Mouse (Mus musculus) right cerebral cortex, postnatal 25 days (tissue): ENCODE results near the gene Limch1.

Source experiments
- DNase-seq: peaks from one replicate; pipeline ENCODE4 v3.0.0; 2022

Limch1 gene

DNA sequence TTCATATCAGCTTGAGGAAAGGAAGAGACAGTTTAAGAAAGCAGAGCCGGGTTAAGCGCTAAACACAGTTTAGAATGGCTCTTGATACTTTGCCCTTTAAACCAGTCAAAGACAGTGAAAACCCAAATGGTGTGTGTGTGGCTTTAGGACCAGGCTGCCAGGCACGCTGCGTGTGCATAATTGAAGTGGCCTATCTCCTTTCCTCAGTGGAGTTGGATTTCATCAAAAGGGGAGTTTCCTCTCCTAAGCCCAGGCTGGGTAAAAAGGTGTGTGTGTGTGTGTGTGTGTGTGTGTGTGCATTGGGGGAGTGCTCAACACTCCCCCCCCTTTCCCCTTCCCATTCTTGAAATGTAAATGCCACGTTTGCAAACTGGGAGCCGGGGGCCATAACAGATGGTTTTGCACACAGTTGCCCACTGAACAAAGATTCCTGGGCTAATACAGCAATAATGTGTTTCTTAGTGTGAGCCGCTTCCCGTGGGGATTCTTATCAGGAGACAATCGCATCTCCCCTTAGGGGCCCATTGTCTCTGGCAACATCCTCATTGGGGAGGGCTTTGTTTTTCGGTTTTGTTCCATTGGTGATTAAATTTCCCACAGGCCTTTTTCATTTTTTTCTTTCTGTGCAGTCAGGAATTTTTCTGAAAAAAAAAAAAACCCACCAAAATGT lies 2.3 kb downstream of the Limch1 start:
- no peak for DNase-seq

DNA sequence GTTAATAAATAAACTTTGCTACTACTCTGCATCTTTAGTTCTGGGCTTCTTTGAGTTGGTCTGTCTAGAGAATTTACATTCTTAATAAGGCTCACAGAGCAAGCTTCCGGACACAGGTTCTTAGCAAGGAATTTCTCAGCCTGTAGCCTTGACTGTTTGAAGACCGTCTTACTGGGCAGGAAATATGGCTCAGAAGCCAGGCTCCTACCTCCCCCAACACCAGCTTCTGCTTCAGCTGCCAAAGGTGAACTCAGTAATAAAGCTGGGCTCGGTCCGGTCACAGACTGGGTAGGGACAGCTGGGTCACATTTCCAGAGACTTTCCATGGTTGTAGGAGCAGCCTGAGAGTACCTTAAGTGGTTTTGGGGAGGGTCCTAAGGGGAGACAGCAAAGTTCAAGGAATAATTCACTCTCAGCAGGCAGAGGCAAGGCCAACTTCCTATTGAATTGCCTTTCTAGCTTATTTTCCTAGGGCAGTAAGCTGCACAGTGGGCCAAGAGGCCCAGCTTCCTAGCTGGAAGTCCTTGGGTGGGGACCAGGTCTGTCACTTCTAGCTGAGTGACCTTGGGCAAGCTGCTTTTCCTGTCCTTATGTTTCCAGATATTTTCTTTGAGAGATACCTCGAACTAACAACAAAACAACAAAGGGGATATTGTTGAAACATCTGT lies 3.0 kb downstream of the Limch1 start:
- no peak for DNase-seq

DNA sequence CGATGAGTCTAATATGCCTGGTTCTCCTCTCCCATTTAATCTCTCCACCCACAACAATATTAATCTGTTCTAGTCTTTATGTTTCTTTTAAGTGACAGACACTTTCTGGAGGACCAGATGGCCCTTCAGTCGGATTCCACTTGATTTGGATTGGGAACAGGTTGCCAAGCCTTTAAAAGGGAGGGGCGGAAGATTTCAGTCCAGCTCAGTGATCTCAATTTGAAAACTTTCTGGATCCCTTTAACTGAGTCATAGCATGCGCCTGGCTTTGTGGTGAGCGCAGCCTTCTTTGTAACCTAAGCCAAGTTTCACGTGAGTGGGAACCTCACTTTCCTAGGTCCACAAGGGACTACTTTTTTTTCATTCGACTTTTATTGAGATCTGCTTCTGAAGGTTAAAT lies 5.0 kb downstream of the Limch1 start:
- no peak for DNase-seq

DNA sequence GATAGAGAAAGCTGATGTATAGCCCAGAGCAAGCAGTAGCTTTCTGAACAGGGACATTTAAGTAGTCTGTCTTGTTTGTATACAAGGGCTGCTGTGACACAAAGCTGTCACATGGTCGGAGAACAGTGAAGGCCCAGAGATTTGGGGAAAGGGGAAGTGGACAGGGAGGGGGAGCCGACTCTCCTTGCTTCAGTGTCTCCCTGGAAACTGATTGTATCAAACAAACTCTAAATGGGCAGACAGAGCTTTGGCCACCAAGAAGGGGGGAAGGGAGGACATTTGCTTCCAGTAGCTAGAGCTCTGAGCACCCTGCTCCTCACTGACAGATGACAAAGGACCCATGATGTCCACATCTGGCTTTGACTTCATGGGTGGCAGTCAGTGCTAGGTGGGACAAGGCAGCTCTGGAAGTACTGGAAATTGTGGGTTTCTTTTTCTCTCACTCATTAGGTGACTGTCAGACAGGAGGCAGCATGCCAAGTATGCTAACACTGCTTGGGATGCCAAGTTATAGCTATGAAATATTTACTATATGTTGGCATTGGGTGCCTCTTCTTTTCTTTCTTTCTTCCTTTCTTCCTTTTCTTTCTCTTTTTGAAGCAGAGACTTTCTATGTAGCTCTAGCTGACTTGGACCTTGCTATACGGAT lies 5.8 kb downstream of the Limch1 start:
- no peak for DNase-seq

DNA sequence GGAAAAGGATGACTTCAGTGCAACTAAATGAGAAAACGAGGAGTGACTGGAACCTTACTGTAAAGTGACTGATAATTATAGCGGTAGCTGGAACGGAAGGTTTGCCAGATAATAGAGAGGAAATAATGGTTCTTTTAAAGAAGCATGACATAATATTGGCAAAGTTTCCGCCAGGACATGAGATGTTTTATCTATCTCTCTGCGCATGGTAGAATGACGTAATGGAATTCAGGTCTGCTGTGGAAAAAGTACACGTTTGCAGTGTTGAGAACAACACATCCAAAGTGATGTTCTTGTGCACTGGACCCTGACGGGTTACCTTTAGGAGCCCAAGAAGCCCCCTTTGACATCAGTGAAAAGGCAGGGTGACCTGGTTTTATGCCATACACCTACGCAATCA lies 8.0 kb downstream of the Limch1 start:
- DNase-seq, result no peak

DNA sequence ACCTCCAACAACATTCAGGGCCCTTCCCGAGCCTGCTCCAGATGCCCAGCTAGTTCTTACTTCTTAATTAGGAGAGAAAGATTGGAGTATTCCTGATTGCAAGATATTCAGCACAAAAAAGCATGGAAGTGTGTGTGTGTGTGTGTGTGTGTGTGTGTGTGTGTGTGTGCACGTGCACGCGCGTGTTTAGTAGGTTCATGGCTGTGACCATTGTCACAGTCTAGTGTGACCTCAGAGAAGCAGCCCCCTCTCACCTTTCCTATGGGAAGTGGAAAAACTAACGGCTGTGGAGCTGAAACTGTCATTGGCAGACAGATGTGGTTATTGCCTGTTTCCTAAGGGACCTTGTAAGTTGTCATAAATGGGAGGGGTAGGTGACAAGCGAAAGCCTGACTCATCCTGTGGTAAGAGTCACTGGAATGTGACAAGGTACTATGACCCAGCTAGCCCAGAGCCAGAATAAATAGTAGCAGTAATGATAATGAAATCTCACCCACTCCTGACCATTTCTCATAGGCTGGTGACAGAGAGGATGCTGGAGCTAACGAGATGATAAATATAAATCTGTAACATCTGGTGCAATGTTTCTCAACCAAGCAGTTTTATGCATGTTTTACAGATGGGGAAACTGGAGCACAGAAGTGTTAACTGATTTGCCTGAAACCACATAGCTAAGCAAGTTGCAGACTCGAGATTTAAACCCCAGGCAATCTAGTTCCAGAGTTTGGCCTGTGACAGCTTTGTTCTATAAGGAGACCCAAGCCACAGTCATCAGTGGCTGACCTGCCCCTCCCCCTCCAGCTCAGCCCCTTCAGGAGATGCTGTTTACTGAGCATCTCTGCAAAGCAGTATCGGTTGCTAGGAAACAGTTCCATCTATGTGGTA lies 11.4 kb downstream of the Limch1 start:
- peak; percentile 19 for DNase-seq

DNA sequence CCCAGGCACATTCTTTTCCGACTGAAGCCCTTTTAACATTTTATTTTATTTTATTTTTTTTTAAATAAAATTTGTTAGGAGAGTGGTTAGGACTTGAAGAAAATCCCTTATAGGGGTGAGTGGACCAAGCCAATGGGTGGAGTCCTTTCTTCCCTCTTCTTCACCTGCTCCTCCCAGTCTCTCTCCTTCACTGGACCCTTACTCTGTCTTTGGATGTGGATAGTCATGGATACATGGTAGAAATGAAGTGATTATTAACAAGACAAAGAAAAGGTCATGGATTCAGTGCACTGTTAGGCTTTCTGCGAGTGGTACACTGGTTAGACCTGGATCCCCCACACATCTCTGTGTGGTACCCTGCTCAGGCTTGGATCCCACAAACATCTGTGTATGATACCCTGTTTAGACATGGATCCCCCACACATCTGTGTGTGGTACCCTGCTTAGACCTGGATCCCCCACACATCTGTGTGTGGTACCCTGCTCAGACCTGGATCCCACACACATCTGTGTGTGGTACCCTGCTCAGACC lies 12.1 kb downstream of the Limch1 start:
- no peak for DNase-seq

DNA sequence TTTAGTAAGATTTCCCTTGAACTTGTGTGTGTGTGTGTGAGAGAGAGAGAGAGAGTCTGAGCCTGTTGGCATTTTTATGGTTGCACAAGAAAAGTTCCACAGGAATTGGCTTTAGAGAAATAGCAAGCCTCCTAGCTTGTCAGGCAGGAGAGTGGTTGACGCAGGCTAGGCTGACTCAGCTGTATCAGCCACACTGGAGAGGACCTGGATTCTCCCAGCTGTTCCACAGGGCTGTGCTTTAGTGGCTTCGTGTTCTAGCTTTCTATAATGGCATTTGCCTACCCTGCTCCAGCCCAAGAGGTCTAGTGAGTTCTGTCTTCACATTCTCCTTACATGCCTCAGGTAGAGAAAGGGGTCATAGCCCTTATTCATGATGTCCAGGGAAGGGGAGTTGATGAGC lies 13.7 kb downstream of the Limch1 start:
- DNase-seq, result no peak

DNA sequence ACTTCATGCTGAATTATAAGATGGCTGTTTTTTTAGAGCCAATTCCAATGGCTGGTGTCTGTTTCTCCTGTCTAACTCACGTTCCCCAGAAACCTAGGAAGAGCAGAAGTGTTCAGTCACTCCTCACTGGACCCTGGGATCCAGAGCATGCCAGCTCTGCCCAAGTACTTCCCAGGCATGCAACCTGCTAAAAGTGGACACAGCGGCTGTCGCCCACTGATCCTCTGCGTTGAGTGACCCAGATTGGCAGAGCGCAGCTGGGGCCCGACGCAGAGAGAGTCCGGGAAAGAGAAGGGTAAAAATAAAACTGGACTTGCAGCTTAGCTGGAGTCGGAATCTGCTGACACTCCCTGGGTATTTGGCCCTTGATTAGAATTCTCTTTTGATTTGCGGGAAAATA lies 15.1 kb downstream of the Limch1 start:
- peak; percentile 27 for DNase-seq

DNA sequence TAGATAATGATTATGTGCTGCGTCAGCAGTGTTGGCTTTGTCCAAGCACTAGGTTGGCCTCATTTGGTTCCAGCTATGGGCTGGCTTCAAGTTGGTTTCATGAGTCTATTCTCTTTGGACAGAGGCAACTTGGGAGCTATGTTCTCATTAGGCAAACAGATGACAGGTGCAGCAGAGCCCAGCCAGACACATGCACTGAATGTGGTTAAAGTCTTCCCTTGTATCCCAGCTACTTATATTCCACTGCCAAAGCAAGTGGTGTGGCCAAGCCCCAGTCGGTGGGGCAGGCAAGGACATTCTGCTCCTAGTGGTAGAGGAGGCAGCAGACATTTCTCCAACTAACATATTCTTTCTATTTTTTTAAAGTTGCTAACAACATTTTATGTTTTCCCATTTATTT lies 16.4 kb downstream of the Limch1 start:
- no peak for DNase-seq

DNA sequence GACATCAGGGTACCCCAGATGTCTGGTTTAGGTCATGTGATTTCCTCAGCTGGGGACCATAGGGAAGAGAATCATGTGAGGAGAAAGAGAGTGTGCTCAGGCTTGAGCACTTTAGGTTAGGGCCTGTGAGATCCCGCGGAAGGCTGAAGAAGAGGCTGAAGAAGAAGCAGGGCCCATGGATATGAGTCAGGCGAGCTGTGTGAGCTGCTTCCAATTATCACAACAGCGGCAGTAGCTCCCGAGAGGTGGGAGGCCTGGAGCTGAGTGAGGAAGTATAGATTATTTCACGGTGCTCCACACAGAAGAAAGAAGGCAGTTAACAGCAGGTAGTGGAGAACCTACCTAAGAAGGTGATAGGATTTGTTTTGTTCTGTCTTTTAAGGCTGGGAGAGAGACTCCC lies 18.5 kb downstream of the Limch1 start:
- DNase-seq, result no peak

DNA sequence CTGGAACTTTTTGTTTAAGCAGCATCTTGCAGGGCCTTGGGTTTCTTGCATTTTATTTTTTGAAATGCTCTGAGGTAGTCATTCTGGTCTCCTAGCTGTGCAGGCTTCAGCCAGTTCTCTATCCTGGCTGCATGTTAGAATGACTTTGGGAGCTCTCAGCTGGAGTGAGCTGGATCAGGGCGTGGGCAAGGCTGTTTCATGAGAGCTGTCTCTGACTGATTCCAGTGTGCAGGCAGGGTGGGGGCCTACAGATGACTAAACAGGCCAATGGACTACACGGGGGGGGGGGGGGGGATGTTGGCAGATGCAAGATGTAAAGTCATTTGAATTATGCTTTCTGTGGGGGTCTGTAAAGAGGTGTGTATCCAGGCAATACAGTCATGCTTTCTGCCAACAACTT lies 20.3 kb downstream of the Limch1 start:
- no peak for DNase-seq

DNA sequence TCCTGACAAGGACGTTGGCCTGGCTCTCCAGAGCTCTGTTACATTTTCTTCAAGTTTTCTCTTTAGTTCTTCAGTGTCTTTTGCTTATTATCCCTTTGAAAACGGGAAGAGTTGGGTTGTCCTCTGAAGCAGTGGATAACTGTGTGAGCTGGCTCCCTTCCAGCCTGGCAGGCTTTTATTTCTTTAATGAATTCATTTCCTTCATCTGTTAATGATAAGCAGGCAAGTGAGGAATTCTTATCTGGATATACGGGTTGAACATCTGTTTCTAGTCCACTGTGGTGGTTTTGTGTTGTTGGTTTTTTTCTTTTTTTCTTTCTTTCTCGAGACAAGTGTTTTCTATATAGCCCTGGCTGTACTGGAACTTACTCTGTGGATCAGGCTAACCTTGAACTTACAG lies 22.4 kb downstream of the Limch1 start:
- DNase-seq, result no peak

DNA sequence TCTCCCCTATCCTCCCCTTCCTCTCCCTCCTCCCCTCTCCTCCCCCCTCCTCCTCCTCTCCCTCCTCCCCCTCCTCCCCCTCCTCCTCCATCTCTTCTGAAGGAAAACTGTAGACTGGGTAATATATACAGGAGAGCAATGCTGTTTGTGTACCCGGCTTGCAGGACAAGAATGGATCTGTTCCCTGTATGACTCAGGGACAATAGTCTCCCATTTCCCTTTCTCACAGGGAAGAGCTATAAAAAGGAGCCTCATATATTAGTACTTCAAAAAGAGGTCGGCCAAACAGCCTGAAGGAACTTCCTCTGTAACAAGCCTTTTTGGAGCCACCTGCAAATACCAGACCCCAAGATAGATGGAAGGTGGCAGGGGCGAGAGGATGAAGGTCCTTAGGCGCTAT lies 23.4 kb downstream of the Limch1 start:
- no peak for DNase-seq

DNA sequence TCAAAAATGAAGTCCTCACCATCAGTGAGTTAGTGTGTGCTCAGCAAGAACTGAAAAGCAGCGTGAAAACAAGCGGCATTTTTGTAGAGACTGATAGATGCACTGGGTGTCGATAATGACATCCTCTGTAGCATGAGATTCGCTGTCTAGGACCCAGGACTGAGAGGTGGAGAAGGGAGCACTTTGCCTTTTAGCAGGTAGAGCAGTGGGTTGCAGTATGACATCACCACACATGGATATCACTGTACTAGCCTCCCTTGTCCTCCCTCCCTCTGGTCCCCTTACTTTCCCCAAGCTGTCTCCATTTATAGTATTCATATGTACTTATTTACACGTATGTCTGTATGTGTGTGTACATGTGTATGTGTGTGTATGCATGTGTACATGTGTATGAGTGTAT lies 23.9 kb downstream of the Limch1 start:
- no peak for DNase-seq

DNA sequence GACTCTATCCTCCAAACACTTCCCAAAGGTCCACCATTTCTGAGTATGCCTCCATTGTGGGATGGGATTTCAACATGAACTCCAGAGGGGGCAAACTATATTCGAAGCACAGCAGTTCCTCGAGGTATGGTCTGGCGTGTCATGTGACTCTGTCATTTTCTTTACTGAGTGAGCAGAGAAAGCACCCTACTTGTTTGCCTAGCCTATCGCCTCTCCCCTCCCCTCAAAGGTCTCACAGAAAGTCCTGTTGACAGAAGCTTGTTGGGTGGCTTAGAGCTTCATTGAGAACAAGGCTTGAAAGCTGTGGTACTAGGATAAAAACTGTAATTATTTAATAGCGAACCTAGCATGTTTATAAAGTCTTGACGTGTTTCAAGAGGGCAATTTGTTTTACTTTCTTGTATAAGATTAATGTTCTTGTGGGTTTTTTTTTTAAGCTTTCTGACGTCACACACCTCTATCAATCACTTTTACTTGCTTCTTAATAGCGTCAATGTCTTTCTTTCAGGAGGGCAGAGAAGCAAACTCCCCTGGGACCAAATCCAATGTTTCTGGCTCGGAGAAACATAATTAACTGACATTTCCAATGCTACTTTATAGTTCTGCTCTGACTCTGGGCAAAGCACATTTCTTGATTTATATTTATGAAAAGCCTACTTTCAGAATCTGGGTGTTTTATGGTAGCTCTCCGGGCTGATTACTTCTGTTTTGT lies 32.5 kb downstream of the Limch1 start:
- no peak for DNase-seq

DNA sequence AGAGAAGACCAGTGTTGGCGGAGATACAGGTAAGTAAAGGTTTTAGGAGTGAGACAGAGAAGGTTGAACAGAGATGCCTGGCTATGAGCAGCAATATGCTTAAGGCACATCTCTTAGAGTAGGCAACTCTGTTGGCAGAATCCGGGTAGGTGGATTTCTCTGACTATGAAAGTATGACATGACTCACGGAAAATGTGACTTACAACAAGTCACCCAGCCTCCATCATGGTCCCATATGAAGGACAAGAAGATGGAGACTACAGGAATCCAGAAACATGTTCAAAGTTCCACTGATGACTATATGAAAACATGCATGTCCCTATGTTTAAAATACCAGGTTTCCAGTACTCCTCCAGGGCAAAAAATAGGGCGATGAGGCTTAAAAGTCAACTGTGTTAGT lies 34.7 kb downstream of the Limch1 start:
- DNase-seq, result no peak

DNA sequence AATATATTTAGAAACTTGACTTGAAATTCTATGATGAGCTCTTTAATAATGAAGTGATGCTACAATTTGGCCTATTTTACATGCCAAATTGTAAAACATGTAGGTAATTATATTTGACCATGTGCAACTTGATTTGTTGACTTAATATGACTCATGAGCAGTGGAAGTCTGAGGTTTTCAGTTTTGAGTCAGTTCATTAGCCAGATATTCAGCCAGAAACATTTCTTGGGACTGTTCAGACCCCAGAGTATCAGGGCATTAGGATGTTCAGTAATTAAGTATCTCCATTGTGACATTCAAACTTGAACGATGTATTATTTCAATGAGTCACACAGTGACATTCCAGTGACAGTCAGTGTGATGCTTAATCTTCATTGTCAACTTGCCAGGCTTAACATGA lies 35.9 kb downstream of the Limch1 start:
- DNase-seq, result no peak

DNA sequence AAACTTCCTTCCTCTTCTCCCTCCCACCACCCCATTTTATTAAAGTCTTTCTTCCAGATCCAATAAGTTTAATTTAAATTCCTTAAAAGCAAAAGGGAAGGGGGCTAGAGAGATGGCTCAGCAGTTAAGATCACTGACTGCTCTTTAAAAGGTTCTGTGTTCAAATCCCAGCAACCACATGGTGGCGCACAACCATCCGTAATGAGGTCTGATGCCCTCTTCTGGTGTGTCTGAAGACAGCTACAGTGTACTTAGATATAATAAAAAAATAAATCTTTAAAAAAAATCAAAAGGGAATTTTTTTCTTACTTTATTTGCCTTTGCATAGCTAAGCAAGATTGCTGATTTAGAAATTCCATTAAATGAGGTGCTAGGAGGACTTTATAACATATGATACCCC lies 37.2 kb downstream of the Limch1 start:
- DNase-seq, result no peak

DNA sequence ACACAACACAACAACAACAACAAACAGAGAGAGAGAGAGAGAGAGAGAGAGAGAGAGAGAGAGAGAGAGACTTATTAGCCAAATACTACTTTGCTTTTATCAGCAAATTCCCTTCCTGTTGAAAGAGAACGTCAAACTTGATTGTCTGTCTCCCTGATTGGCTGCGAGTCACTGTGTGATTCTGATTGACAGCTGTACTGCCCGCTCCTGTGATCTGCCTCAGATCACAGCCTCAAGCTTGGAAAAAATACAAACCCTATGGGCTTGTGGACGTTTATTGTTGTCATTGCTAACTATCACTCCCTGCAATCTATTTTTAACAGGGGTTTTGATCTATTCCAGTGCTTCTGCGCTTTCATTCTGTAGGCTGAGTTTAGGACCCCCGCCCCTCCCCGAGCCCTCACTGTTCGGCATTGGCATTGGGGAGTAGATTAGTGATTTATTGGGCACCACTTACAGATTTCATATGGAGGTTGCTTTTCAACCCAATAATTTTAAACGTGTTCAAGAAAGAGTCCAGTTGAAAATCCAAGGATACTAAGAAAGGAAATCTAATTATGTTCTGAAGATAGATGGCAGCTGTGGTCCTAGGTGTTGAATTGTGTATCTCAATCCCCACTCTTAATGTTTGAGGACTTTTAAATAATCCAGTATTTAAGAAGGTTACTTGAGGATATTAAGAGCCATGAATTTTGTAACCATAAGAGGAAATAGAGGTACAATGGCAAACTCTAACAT lies 39.2 kb downstream of the Limch1 start:
- DNase-seq, result no peak

DNA sequence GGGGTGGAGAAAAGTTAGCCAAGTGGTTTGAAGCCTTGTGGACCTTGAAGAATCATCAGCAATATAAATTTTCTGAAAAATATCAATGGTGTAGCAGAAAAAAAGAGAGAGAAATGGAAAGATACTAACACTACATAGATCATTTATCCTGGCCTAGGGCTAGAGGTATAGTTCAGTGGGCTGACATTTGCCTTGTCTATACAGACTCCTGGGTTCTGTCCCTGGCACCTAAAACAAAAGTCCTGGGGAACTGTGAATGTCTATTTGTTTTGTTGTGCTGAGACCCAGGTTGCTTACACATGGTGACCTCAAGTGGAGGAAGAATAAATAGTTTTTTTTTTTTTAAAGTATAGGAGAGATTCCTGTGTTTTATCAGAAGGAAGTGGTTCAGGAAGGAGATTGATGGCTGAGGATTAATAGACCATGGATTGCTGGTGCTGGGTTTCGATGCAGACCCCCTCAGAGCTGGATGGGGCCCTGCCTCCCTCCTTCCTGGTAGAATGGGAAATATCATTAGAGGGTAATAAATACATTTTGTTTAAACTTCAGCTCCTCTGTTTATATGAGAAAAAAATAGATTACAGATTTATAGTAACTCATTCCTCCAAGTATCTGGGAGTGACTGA lies 40.5 kb downstream of the Limch1 start:
- no peak for DNase-seq
